Mouse (Mus musculus) heart, adult 2 months (tissue): ENCODE data around the gene Grin3b.

Source experiments
- CTCF ChIP-seq: fragments of 200-600 bp; IDR thresholded peaks from 2 replicates; pipeline ENCODE4 v1.8.1; 2022; ENCODE audit warnings: antibody characterized with exemption, mild to moderate bottlenecking, moderate library complexity
- POLR2A ChIP-seq: fragments of 200-500 bp; IDR thresholded peaks from 2 replicates; pipeline ENCODE4 v1.6.1; 2011; ENCODE audit warnings: mild to moderate bottlenecking, low read depth, low read length, control low read depth; ENCODE audit not compliant: insufficient read depth

DNA sequence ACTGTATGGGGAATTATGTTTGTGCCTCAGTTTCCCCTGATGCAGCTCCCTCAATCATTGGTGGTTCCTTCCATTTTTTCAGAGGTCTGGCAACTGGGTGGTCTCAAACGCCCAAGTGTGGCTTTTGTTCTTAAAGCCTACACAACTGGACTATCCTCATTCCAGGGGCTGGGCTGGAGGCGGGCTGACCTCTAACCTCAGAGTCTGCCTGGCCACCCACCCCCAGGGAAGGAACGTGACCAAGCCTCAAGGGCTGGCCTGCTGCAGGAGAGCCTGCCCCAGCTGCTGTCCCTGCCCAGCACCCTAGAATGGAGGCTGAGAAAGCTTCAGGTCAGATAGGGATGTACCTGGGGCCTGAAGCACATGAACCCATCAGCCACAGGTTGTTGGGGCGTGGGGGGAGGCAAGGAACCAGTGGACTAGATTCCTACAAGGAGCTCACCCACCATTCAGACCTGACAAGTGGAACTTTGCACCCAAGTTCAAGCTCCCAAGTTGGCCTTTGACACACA, 13.8 kb upstream of the Grin3b start:
- TF ChIP-seq CTCF (no peak), POLR2A (no peak)
